Mouse (Mus musculus): ENCODE results near the gene Dleu7.

Gene Dleu7

GRCm38 (mm10) chr14:62309026-62309425 lies 16.2 kb upstream of the Dleu7 start:
- TF ChIP-seq GATA4 (IDR thresholded peaks at IDR 0.05; ENCODE audit: insufficient replicate concordance, low read length) = no peak

- no peak for TF ChIP-seq GATA4 (IDR thresholded peaks at IDR 0.05; ENCODE audit: insufficient replicate concordance, low read length)
These were observed 14.7 kb upstream of the Dleu7 start for GRCm38 (mm10) chr14:62307555-62307954.

GRCm38 (mm10) chr14:62300031-62300430 lies 7.2 kb upstream of the Dleu7 start:
- no peak for TF ChIP-seq GATA4 (IDR thresholded peaks at IDR 0.05; ENCODE audit: insufficient replicate concordance, low read length)

GRCm38 (mm10) chr14:62298808-62299207 lies 6.0 kb upstream of the Dleu7 start:
- TF ChIP-seq GATA4 (IDR thresholded peaks at IDR 0.05; ENCODE audit: insufficient replicate concordance, low read length) = no peak

GRCm38 (mm10) chr14:62292166-62292487 lies 720 bp downstream of the Dleu7 start:
- TF ChIP-seq GATA4 (IDR thresholded peaks at IDR 0.05; ENCODE audit: insufficient replicate concordance, low read length) = no peak

GRCm38 (mm10) chr14:62291406-62291987 lies 1.4 kb downstream of the Dleu7 start:
- no peak for TF ChIP-seq GATA4 (IDR thresholded peaks at IDR 0.05; ENCODE audit: insufficient replicate concordance, low read length)

GRCm38 (mm10) chr14:62288731-62289130 lies 4.1 kb downstream of the Dleu7 start:
- no peak for TF ChIP-seq GATA4 (IDR thresholded peaks at IDR 0.05; ENCODE audit: insufficient replicate concordance, low read length)

GRCm38 (mm10) chr14:62282974-62283373 lies 9.9 kb downstream of the Dleu7 start:
- TF ChIP-seq GATA4 (IDR thresholded peaks at IDR 0.05; ENCODE audit: insufficient replicate concordance, low read length) = no peak

- no peak for TF ChIP-seq GATA4 (IDR thresholded peaks at IDR 0.05; ENCODE audit: insufficient replicate concordance, low read length)
These were observed 19.2 kb downstream of the Dleu7 start for GRCm38 (mm10) chr14:62273604-62274003.

- TF ChIP-seq GATA4 (IDR thresholded peaks at IDR 0.05; ENCODE audit: insufficient replicate concordance, low read length) = no peak
These were observed 22.0 kb downstream of the Dleu7 start for GRCm38 (mm10) chr14:62270698-62271396.

- TF ChIP-seq GATA4 (IDR thresholded peaks at IDR 0.05; ENCODE audit: insufficient replicate concordance, low read length) = no peak
These were observed 33.8 kb downstream of the Dleu7 start for GRCm38 (mm10) chr14:62258978-62259536.

GRCm38 (mm10) chr14:62258125-62258524 lies 34.7 kb downstream of the Dleu7 start:
- TF ChIP-seq GATA4 (IDR thresholded peaks at IDR 0.05; ENCODE audit: insufficient replicate concordance, low read length) = no peak

- no peak for TF ChIP-seq GATA4 (IDR thresholded peaks at IDR 0.05; ENCODE audit: insufficient replicate concordance, low read length)
These were observed 36.8 kb downstream of the Dleu7 start for GRCm38 (mm10) chr14:62256066-62256465.

GRCm38 (mm10) chr14:62254371-62254770 lies 38.5 kb downstream of the Dleu7 start:
- TF ChIP-seq GATA4 (IDR thresholded peaks at IDR 0.05; ENCODE audit: insufficient replicate concordance, low read length) = no peak

GRCm38 (mm10) chr14:62251999-62252398 lies 40.8 kb downstream of the Dleu7 start:
- no peak for TF ChIP-seq GATA4 (IDR thresholded peaks at IDR 0.05; ENCODE audit: insufficient replicate concordance, low read length)

GRCm38 (mm10) chr14:62250046-62250445 lies 42.8 kb downstream of the Dleu7 start:
- TF ChIP-seq GATA4 (IDR thresholded peaks at IDR 0.05; ENCODE audit: insufficient replicate concordance, low read length) = no peak

GRCm38 (mm10) chr14:62249251-62249650 lies 43.6 kb downstream of the Dleu7 start:
- TF ChIP-seq GATA4 (IDR thresholded peaks at IDR 0.05; ENCODE audit: insufficient replicate concordance, low read length) = no peak

All from liver, adult (tissue).